Mouse (Mus musculus) thymus, adult 2 months (tissue): ENCODE measurements around the gene Ammecr1.

ENCODE experiments used
- CTCF ChIP-seq: fragments of 200-500 bp; IDR thresholded peaks from 2 replicates; pipeline ENCODE4 v1.5.1; 2012; ENCODE audit warnings: mild to moderate bottlenecking, control low read depth, low read length, moderate library complexity, borderline replicate concordance; ENCODE audit not compliant: control insufficient read depth, poor library complexity, insufficient read depth; ENCODE audit errors: extremely low read depth
- POLR2A ChIP-seq: fragments of 200-500 bp; IDR thresholded peaks from 2 replicates; pipeline ENCODE4 v1.6.1; 2012; ENCODE audit warnings: mild to moderate bottlenecking, low read length, control low read depth, moderate library complexity; ENCODE audit not compliant: control insufficient read depth, poor library complexity, insufficient read depth; ENCODE audit errors: extremely low read depth

GRCm38 (mm10) chrX:142804596-142804995 is 161.9 kb downstream of the Ammecr1 start:
- no peak for TF ChIP-seq CTCF
- TF ChIP-seq POLR2A: no peak
